Mouse (Mus musculus) ovary, adult 18-20 months (tissue): ENCODE results near the gene Calr3.
A peak's percentile ranks its signal among the peaks of the same experiment; 100 is the strongest.

Source experiments
- DNase-seq: peaks from one replicate; pipeline ENCODE4 v3.0.0; 2022; ENCODE audit warnings: low spot score, mixed read lengths

Gene Calr3

GRCm38 (mm10) chr8:72438248-72439015, 5.2 kb downstream of the Calr3 start:
- DNase-seq = no peak

- DNase-seq = peak; percentile 76
Measured at GRCm38 (mm10) chr8:72434952-72435351, 8.7 kb downstream of the Calr3 start.

GRCm38 (mm10) chr8:72429676-72430075, 14.0 kb downstream of the Calr3 start:
- DNase-seq = no peak

GRCm38 (mm10) chr8:72422926-72423325, 20.7 kb downstream of the Calr3 start:
- DNase-seq = no peak

- DNase-seq = peak; percentile 99
Measured at GRCm38 (mm10) chr8:72421362-72422335, 22.0 kb downstream of the Calr3 start, which contains the start of gene Eps15l1. Gene Eps15l1, minus strand, starts transcription at chr8:72421460.

GRCm38 (mm10) chr8:72420571-72421361, 22.9 kb downstream of the Calr3 start:
- DNase-seq = no peak

GRCm38 (mm10) chr8:72418073-72418472, 25.6 kb downstream of the Calr3 start:
- DNase-seq = no peak

- no peak for DNase-seq
Measured at GRCm38 (mm10) chr8:72415252-72415651, 28.4 kb downstream of the Calr3 start.

- no peak for DNase-seq
Measured at GRCm38 (mm10) chr8:72413839-72414238, 29.8 kb downstream of the Calr3 start.

- DNase-seq = no peak
Measured at GRCm38 (mm10) chr8:72409443-72409842, 34.2 kb downstream of the Calr3 start.

- DNase-seq = no peak
Measured at GRCm38 (mm10) chr8:72407878-72408277, 35.8 kb downstream of the Calr3 start.

GRCm38 (mm10) chr8:72402981-72403380, 40.7 kb downstream of the Calr3 start:
- DNase-seq = no peak

GRCm38 (mm10) chr8:72401381-72401780, 42.3 kb downstream of the Calr3 start:
- DNase-seq = no peak

GRCm38 (mm10) chr8:72385737-72386136, 57.9 kb downstream of the Calr3 start:
- DNase-seq = no peak

- DNase-seq = no peak
Measured at GRCm38 (mm10) chr8:72382395-72382794, 61.3 kb downstream of the Calr3 start.

- no peak for DNase-seq
Measured at GRCm38 (mm10) chr8:72380656-72381055, 63.0 kb downstream of the Calr3 start.

GRCm38 (mm10) chr8:72376900-72377299, 66.8 kb downstream of the Calr3 start:
- DNase-seq = no peak

- no peak for DNase-seq
Measured at GRCm38 (mm10) chr8:72376309-72376708, 67.4 kb downstream of the Calr3 start.

GRCm38 (mm10) chr8:72375161-72375560, 68.5 kb downstream of the Calr3 start:
- DNase-seq = no peak
